Mouse (Mus musculus): Measurements from ENCODE around the gene Coa3.

The Coa3 gene

GRCm38 (mm10) chr11:101282896-101283295 lies 4.0 kb upstream of the Coa3 start:
- 31% methylated on average over 5 of the region's 5 CpGs for WGBS

GRCm38 (mm10) chr11:101280837-101281236 lies 1.9 kb upstream of the Coa3 start:
- WGBS, result 65% methylated on average over 7 of the region's 7 CpGs

GRCm38 (mm10) chr11:101279193-101279569 lies 267 bp upstream of the Coa3 start:
- 59% methylated on average over 14 of the region's 14 CpGs for WGBS

- 51% methylated on average over 12 of the region's 12 CpGs for WGBS
These were observed 1.3 kb downstream of the Coa3 start for GRCm38 (mm10) chr11:101277381-101278222.

- WGBS, result 29% methylated on average over 27 of the region's 27 CpGs
These were observed 2.4 kb downstream of the Coa3 start for GRCm38 (mm10) chr11:101276319-101277070.

- 75% methylated on average over 4 of the region's 4 CpGs for WGBS
These were observed 3.6 kb downstream of the Coa3 start for GRCm38 (mm10) chr11:101275309-101275708.

GRCm38 (mm10) chr11:101272446-101272845 lies 6.5 kb downstream of the Coa3 start:
- WGBS, result 90% methylated on average over 3 of the region's 3 CpGs

- 62% methylated on average over 10 of the region's 10 CpGs for WGBS
These were observed 9.3 kb downstream of the Coa3 start for GRCm38 (mm10) chr11:101269577-101270116.

- WGBS, result 47% methylated on average over 6 of the region's 6 CpGs
These were observed 13.0 kb downstream of the Coa3 start for GRCm38 (mm10) chr11:101265906-101266305.

- WGBS, result 5% methylated on average over 31 of the region's 31 CpGs
These were observed 13.9 kb downstream of the Coa3 start for GRCm38 (mm10) chr11:101264954-101265471.

GRCm38 (mm10) chr11:101263989-101264280 lies 15.0 kb downstream of the Coa3 start:
- WGBS, result 14% methylated on average over 3 of the region's 3 CpGs

- 15% methylated on average over 32 of the region's 32 CpGs for WGBS
These were observed 15.6 kb downstream of the Coa3 start for GRCm38 (mm10) chr11:101263138-101263988.

GRCm38 (mm10) chr11:101262272-101262967 lies 16.5 kb downstream of the Coa3 start:
- 8% methylated on average over 24 of the region's 24 CpGs for WGBS

GRCm38 (mm10) chr11:101260826-101261380 lies 18.0 kb downstream of the Coa3 start:
- WGBS, result 5% methylated on average over 30 of the region's 30 CpGs

GRCm38 (mm10) chr11:101259948-101260825 lies 18.7 kb downstream of the Coa3 start, which contains the start of gene Wnk4:
Gene Wnk4 (plus strand): TSS chr11:101260567.
- under 1% methylated on average over 43 of the region's 43 CpGs for WGBS

- 41% methylated on average over 6 of the region's 6 CpGs for WGBS
These were observed 19.6 kb downstream of the Coa3 start for GRCm38 (mm10) chr11:101259261-101259712.

GRCm38 (mm10) chr11:101255826-101256775 lies 22.8 kb downstream of the Coa3 start:
- 70% methylated on average over 13 of the region's 13 CpGs for WGBS
